Mouse (Mus musculus): ENCODE data around the gene Pea15a. TPM values are rescaled to one million over a fixed set of nuclear protein-coding genes. Genes with fewer than 3 reads are reported as not detected.
"Not testable (repeated sequence)": the region's sequence is repeated elsewhere in the genome, so short reads cannot be mapped to it uniquely, and the experiment has no call there.

Gene Pea15a
- polyA plus RNA-seq (2016; fragmentation: Nextera tagmentation; extraction: Ambion mirVana) = 350 and 356 TPM in 2 replicates

GRCm38 (mm10) chr1:172206141-172206917, at the start of gene Pea15a:
TSS of gene Pea15a (minus strand) at chr1:172206804.
- WGBS = under 1% methylated on average over 39 of the region's 40 CpGs
- Histone ChIP-seq H3K4me3 (peak within 1 kb of the TSS; percentile 73), H3K9ac (replicated peaks) (peak within 1 kb of the TSS; percentile 92), H3K36me3 (no peaks in the 10 kb centered on the region), H3K27ac (replicated peaks) (peak within 1 kb of the TSS; percentile 95), H3K4me2 (replicated peaks) (peak within 1 kb of the TSS; percentile 95), H3K4me1 (peaks cover 59% of the 10 kb centered on the region), H3K9me3 (no peaks in the 10 kb centered on the region), H3K27me3 (no peaks in the 10 kb centered on the region)
- ATAC-seq (ENCODE audit: low FRiP score, low read depth) = peak; percentile 61

GRCm38 (mm10) chr1:172247679-172248078, 41.1 kb upstream of the Pea15a start:
- H3K9ac ChIP-seq (replicated peaks) = no peak overlapping the region
- H3K4me3 ChIP-seq = no peak overlapping the region
- peak; percentile 58; the same call in 1 of the 2 replicates for ATAC-seq (ENCODE audit: low FRiP score, low read depth)
- 54% methylated on average over 2 of the region's 2 CpGs for WGBS
- H3K36me3 ChIP-seq = no peaks in the 10 kb centered on the region
- peaks cover 19% of the 10 kb centered on the region for H3K27me3 ChIP-seq
- peaks cover 4% of the 10 kb centered on the region; the same call in 1 of the 2 replicates for H3K4me1 ChIP-seq
- H3K4me2 ChIP-seq (replicated peaks) = no peak overlapping the region
- H3K9me3 ChIP-seq = no peaks in the 10 kb centered on the region
- no peak overlapping the region for H3K27ac ChIP-seq (replicated peaks)

DNA sequence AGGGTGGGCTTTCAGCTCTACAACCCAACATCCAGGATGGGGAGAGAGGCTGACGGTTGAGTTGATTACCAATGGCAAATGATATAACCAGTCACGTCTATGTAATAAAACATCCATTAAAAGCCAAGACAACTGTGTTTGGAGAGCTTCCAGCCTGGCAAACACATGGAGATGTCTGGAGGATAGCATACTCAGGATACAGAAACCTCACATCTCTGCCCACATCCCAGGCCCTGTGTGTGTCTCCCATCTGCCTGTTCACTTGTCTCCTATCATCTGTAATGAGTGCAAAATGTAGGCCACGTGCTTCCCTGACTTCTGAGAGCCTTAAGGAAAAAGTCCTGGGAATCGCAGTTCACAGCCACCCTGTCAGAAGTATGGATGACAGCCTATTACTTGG, 40.6 kb upstream of the Pea15a start:
- H3K4me1 ChIP-seq = peaks cover 9% of the 10 kb centered on the region
- peaks cover 19% of the 10 kb centered on the region for H3K27me3 ChIP-seq
- WGBS = 69% methylated on average over 4 of the region's 4 CpGs
- no peak overlapping the region for H3K4me2 ChIP-seq (replicated peaks)
- H3K36me3 ChIP-seq = no peaks in the 10 kb centered on the region
- H3K4me3 ChIP-seq = no peak overlapping the region
- H3K9me3 ChIP-seq = no peaks in the 10 kb centered on the region
- no peak overlapping the region for H3K27ac ChIP-seq (replicated peaks)
- no peak overlapping the region for H3K9ac ChIP-seq (replicated peaks)
- no peak for ATAC-seq (ENCODE audit: low FRiP score, low read depth)

GRCm38 (mm10) chr1:172244645-172245044, 38.0 kb upstream of the Pea15a start:
- not testable (repeated sequence) for H3K36me3 ChIP-seq; H3K27ac ChIP-seq (replicated peaks); H3K4me3 ChIP-seq; H3K9ac ChIP-seq (replicated peaks); ATAC-seq (ENCODE audit: low FRiP score, low read depth); H3K9me3 ChIP-seq
- 48% methylated on average over 23 of the region's 23 CpGs for WGBS
- Histone ChIP-seq H3K4me2 (replicated peaks) (0 out of 2 replicates have a peak overlapping the region, but pooled peaks have one; percentile 4), H3K4me1 (peaks cover 22% of the 10 kb centered on the region), H3K27me3 (peaks cover 19% of the 10 kb centered on the region)

GRCm38 (mm10) chr1:172243547-172244205, 37.1 kb upstream of the Pea15a start:
- peaks cover 19% of the 10 kb centered on the region for H3K27me3 ChIP-seq
- H3K9me3 ChIP-seq = no peaks in the 10 kb centered on the region
- WGBS = 29% methylated on average over 16 of the region's 16 CpGs
- no peak overlapping the region for H3K9ac ChIP-seq (replicated peaks)
- ATAC-seq (ENCODE audit: low FRiP score, low read depth) = no peak
- H3K4me3 ChIP-seq = no peak overlapping the region
- no peak overlapping the region; the same call in 1 of the 2 replicates for H3K4me2 ChIP-seq (replicated peaks)
- H3K4me1 ChIP-seq = peaks cover 22% of the 10 kb centered on the region
- no peak overlapping the region for H3K27ac ChIP-seq (replicated peaks)
- no peaks in the 10 kb centered on the region for H3K36me3 ChIP-seq

- Histone ChIP-seq H3K27ac (replicated peaks) (0 out of 2 replicates have a peak overlapping the region, but pooled peaks have one; percentile 30), H3K4me1 (peaks cover 22% of the 10 kb centered on the region), H3K4me3 (no peak overlapping the region), H3K9ac (replicated peaks) (no peak overlapping the region), H3K9me3 (no peaks in the 10 kb centered on the region), H3K27me3 (peaks cover 19% of the 10 kb centered on the region), H3K4me2 (replicated peaks) (no peak overlapping the region), H3K36me3 (no peaks in the 10 kb centered on the region)
- WGBS = 21% methylated on average over 2 of the region's 2 CpGs
- peak; percentile 83 for ATAC-seq (ENCODE audit: low FRiP score, low read depth)
Observed at GRCm38 (mm10) chr1:172242401-172242800, 35.8 kb upstream of the Pea15a start.

GRCm38 (mm10) chr1:172240945-172241708, 34.5 kb upstream of the Pea15a start:
- WGBS = 32% methylated on average over 6 of the region's 6 CpGs
- H3K9me3 ChIP-seq = no peaks in the 10 kb centered on the region
- H3K27me3 ChIP-seq = peaks cover 19% of the 10 kb centered on the region
- H3K9ac ChIP-seq (replicated peaks) = no peak overlapping the region
- no peaks in the 10 kb centered on the region for H3K36me3 ChIP-seq
- no peak overlapping the region for H3K4me3 ChIP-seq
- H3K4me1 ChIP-seq = peaks cover 22% of the 10 kb centered on the region
- H3K4me2 ChIP-seq (replicated peaks) = no peak overlapping the region
- H3K27ac ChIP-seq (replicated peaks) = no peak overlapping the region
- ATAC-seq (ENCODE audit: low FRiP score, low read depth) = no peak

DNA sequence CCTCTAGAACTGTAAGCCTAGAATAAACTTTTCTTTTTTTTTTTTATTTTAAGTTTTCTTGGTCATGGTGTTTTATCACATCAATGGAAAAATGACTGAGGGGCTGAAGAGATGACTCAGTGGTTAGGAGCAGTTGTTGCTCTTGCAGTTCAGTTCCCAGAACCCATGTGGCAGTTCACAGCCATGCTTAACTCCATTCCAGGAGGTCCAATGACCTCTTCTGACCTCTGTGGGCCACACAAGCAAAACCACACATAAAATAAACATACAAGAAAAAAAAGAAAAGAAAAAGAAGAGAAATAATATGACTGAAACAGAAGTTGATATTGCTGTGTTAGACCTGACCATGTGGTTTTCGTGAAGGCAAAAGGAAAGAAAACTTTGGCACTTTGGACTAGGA, 22.6 kb upstream of the Pea15a start:
- no peak overlapping the region for H3K4me3 ChIP-seq

DNA sequence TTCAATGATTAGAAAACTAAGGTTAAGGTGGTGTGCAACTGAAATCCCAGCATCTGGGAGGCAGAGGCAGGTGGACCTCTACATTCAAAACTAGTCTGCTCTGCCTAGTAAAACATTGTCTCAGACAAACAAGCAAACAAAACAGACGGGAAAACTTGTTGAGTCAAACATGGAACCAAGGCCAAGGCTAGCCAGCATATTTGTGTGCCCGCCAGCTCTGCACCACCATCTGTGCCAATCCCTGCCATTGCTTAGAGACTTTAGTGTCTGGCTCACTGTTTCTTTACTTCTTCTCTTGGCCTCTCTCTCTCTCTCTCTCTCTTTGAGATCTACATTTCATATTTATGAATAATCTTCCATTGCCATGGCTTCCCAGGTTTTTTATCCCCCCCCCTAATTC, 21.6 kb upstream of the Pea15a start:
- H3K9ac ChIP-seq (replicated peaks) = no peak overlapping the region
- 97% methylated on average over 2 of the region's 2 CpGs for WGBS
- ATAC-seq (ENCODE audit: low FRiP score, low read depth) = no peak
- no peak overlapping the region for H3K4me2 ChIP-seq (replicated peaks)
- no peaks in the 10 kb centered on the region for H3K4me1 ChIP-seq
- no peaks in the 10 kb centered on the region for H3K27me3 ChIP-seq
- no peaks in the 10 kb centered on the region for H3K36me3 ChIP-seq
- no peaks in the 10 kb centered on the region for H3K9me3 ChIP-seq
- no peak overlapping the region for H3K27ac ChIP-seq (replicated peaks)
- no peak overlapping the region for H3K4me3 ChIP-seq

More for the DNA sequence above, 22.6 kb upstream of the Pea15a start:
- H3K4me1 ChIP-seq = no peaks in the 10 kb centered on the region
- H3K27ac ChIP-seq (replicated peaks) = no peak overlapping the region
- no peaks in the 10 kb centered on the region for H3K27me3 ChIP-seq
- no peaks in the 10 kb centered on the region for H3K36me3 ChIP-seq
- 86% methylated on average over 1 of the region's 1 CpGs for WGBS
- ATAC-seq (ENCODE audit: low FRiP score, low read depth) = no peak
- H3K9me3 ChIP-seq = no peaks in the 10 kb centered on the region
- H3K4me2 ChIP-seq (replicated peaks) = no peak overlapping the region
- no peak overlapping the region for H3K9ac ChIP-seq (replicated peaks)

DNA sequence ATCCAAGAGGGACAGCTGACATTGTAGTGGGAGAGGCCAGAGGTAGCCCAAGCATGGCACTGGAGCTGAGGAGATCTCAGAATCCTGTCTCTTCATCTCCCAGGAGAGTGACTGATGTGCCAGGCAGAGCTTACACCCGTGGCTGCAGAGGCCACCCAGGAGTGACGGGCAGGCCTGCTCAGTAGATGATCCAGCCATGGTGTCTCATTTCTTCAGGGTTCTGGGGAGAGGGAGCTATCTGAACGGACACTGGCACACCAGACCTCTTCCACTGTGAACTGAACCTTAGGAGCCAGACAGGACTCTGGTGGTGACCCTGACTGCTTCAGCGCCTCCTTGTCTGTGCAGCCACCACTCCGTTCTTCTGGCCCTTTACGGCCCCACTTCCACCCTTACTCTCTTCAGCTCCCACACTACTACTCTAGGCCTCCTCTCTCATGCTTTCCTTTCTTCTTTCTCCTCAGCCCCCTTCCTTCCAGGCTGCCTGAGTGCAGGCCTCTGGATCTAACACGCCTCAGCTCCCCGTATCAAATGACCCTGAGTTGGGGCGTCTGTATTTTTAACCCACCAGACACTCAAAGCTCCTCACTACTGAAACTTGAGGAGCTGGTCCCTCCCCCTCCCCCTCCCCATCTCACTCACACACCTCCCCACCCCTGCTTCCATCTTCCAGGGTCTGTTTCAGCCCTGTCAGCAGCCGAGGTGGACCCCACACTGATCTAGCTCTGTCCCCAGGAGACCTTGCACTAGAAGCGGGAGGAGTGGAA, 14.9 kb upstream of the Pea15a start:
- no peak overlapping the region for H3K27ac ChIP-seq (replicated peaks)
- peaks cover 51% of the 10 kb centered on the region for H3K4me1 ChIP-seq
- H3K9me3 ChIP-seq = no peaks in the 10 kb centered on the region
- no peak overlapping the region for H3K4me3 ChIP-seq
- H3K27me3 ChIP-seq = no peaks in the 10 kb centered on the region
- H3K4me2 ChIP-seq (replicated peaks) = no peak overlapping the region
- no peak for ATAC-seq (ENCODE audit: low FRiP score, low read depth)
- H3K9ac ChIP-seq (replicated peaks) = peak overlapping the region; percentile 7; the same call in 1 of the 2 replicates
- H3K36me3 ChIP-seq = no peaks in the 10 kb centered on the region
- 45% methylated on average over 11 of the region's 11 CpGs for WGBS

GRCm38 (mm10) chr1:172220414-172220813, 13.8 kb upstream of the Pea15a start:
- Histone ChIP-seq H3K4me1 (peaks cover 52% of the 10 kb centered on the region), H3K36me3 (no peaks in the 10 kb centered on the region), H3K4me2 (replicated peaks) (no peak overlapping the region), H3K27me3 (0 out of 2 replicates have a peak, but pooled peaks cover 2% of the 10 kb centered on the region), H3K9me3 (no peaks in the 10 kb centered on the region), H3K27ac (replicated peaks) (peak overlapping the region; percentile 1; the same call in 1 of the 2 replicates), H3K9ac (replicated peaks) (0 out of 2 replicates have a peak overlapping the region, but pooled peaks have one; percentile 1), H3K4me3 (no peak overlapping the region)
- 49% methylated on average over 10 of the region's 10 CpGs for WGBS
- peak; percentile 10; the same call in 1 of the 2 replicates for ATAC-seq (ENCODE audit: low FRiP score, low read depth)
